In genomic region chr17:15134905-15135669, GRCm38 (mm10) we compare ENCODE assay signal across 28 mouse cellular contexts.
A peak's percentile ranks its signal among the peaks of the same experiment; 100 is the strongest.
DNase-seq lines count a peak whose midpoint lies in the region; ATAC-seq and TF ChIP-seq lines count a peak whose summit lies in the region.
"Had no signal": no experiment of that assay in that cellular context is flagged by ENCODE, and none has a peak within 500 bp of the region (broad histone marks: within the 10 kb centered on the region; RNA-seq: fewer than 3 reads in every experiment).

No protein-coding gene starts in this region.

- no peak for TF ChIP-seq CTCF in kidney, postnatal 0 days (IDR thresholded peaks at IDR 0.05; ENCODE audit: low read depth)
- no peak for TF ChIP-seq CTCF in brain, embryonic 14.5 days (IDR thresholded peaks at IDR 0.05; ENCODE audit: borderline replicate concordance, extremely low read depth, insufficient read depth, insufficient read length)
- no peak for TF ChIP-seq CTCF in heart, postnatal 0 days (IDR thresholded peaks at IDR 0.05; ENCODE audit: low read depth)

- DNase-seq in kidney, postnatal 0 days (ENCODE audit: low spot score), result peak; percentile 46
- no peak for DNase-seq in kidney, postnatal 25 days
- DNase-seq in brain, embryonic 14.5 days (ENCODE audit: low read depth), result peak; percentile 5
- DNase-seq in heart, postnatal 0 days (ENCODE audit: low spot score), result peak; percentile 30
- no peak for DNase-seq in MN1 (ENCODE audit: low spot score)
- no peak for DNase-seq in layer of hippocampus, adult 18-20 months (ENCODE audit: low spot score in 2 of 2)
- DNase-seq in right cerebral cortex, postnatal 36 days (ENCODE audit: low spot score in 2 of 2), result no peak
- DNase-seq: adrenal gland, postnatal 14 days; cerebellum, adult 11-12 months; cerebellum, adult 9-11 months; gastrocnemius, postnatal 14 days; kidney, adult 18-20 months; kidney, postnatal 14 days; retina, postnatal 1 day; right cerebral cortex, postnatal 25 days; spleen, adult 18-20 months; thymus, postnatal 14 days had no signal

- no peak overlapping the region for H3K27ac ChIP-seq in kidney, postnatal 0 days
- H3K27ac ChIP-seq in heart, embryonic 11.5 days (ENCODE audit: low read depth, low read length), result 0 out of 2 replicates have a peak overlapping the region, but pooled peaks have one; percentile 29
- H3K27ac ChIP-seq in heart, postnatal 0 days (ENCODE audit: low read depth), result no peak overlapping the region
- H3K27ac ChIP-seq: embryonic facial prominence, embryonic 10.5 days; embryonic facial prominence, embryonic 15.5 days; forebrain, embryonic 13.5 days; limb, embryonic 13.5 days; liver, embryonic 15.5 days; lung, embryonic 15.5 days; midbrain, embryonic 10.5 days; midbrain, embryonic 15.5 days; neural tube, embryonic 15.5 days had no signal

- H3K36me3 ChIP-seq in kidney, postnatal 0 days (ENCODE audit: insufficient read depth, low read length), result no peaks in the 10 kb centered on the region
- no peaks in the 10 kb centered on the region for H3K36me3 ChIP-seq in heart, embryonic 11.5 days (ENCODE audit: control insufficient read depth, insufficient read depth, low read length)
- no peaks in the 10 kb centered on the region for H3K36me3 ChIP-seq in heart, postnatal 0 days (replicated peaks; ENCODE audit: control insufficient read depth, insufficient read depth, low read length)
- H3K36me3 ChIP-seq: embryonic facial prominence, embryonic 10.5 days; embryonic facial prominence, embryonic 15.5 days; limb, embryonic 13.5 days; liver, embryonic 15.5 days; lung, embryonic 15.5 days; midbrain, embryonic 10.5 days; midbrain, embryonic 15.5 days; neural tube, embryonic 15.5 days had no signal

- no peak overlapping the region for H3K9ac ChIP-seq in kidney, postnatal 0 days (ENCODE audit: low read depth, low read length)
- no peak overlapping the region for H3K9ac ChIP-seq in heart, embryonic 11.5 days (ENCODE audit: low read depth, low read length)
- no peak overlapping the region for H3K9ac ChIP-seq in heart, postnatal 0 days (replicated peaks; ENCODE audit: low read depth, low read length)
- H3K9ac ChIP-seq: embryonic facial prominence, embryonic 15.5 days; forebrain, embryonic 13.5 days; limb, embryonic 13.5 days; liver, embryonic 15.5 days; lung, embryonic 15.5 days; midbrain, embryonic 15.5 days; neural tube, embryonic 15.5 days had no signal

- TF ChIP-seq EP300 in heart, postnatal 0 days (IDR thresholded peaks at IDR 0.05; ENCODE audit: low read depth), result no peak

- no peak for TF ChIP-seq POLR2A in brain, embryonic 14.5 days (IDR thresholded peaks at IDR 0.05; ENCODE audit: borderline replicate concordance, extremely low read depth, insufficient read depth, insufficient read length, poor library complexity, severe bottlenecking)

- 67% methylated on average over 12 of the region's 12 CpGs for WGBS in kidney, postnatal 0 days
- WGBS in heart, embryonic 11.5 days (ENCODE audit: insufficient replicate concordance), result 69% methylated on average over 12 of the region's 12 CpGs
- WGBS in heart, postnatal 0 days, result 69% methylated on average over 12 of the region's 12 CpGs

- H3K4me2 ChIP-seq in kidney, postnatal 0 days (ENCODE audit: low read length), result no peak overlapping the region
- no peak overlapping the region for H3K4me2 ChIP-seq in heart, embryonic 11.5 days
- H3K4me2 ChIP-seq in heart, postnatal 0 days (ENCODE audit: low read depth, low read length), result no peak overlapping the region
- H3K4me2 ChIP-seq: embryonic facial prominence, embryonic 15.5 days; forebrain, embryonic 13.5 days; limb, embryonic 13.5 days; liver, embryonic 15.5 days; lung, embryonic 15.5 days; midbrain, embryonic 15.5 days; neural tube, embryonic 15.5 days had no signal

- H3K4me3 ChIP-seq in kidney, postnatal 0 days (replicated peaks; ENCODE audit: low read depth, low read length), result no peak overlapping the region
- no peak overlapping the region for H3K4me3 ChIP-seq in heart, embryonic 11.5 days (ENCODE audit: low read depth, low read length)
- H3K4me3 ChIP-seq in heart, postnatal 0 days (ENCODE audit: low read depth, low read length), result no peak overlapping the region
- H3K4me3 ChIP-seq: embryonic facial prominence, embryonic 10.5 days; embryonic facial prominence, embryonic 15.5 days; forebrain, embryonic 13.5 days; limb, embryonic 13.5 days; liver, embryonic 15.5 days; lung, embryonic 15.5 days; midbrain, embryonic 10.5 days; midbrain, embryonic 15.5 days; neural tube, embryonic 15.5 days had no signal

- H3K27me3 ChIP-seq in kidney, postnatal 0 days (ENCODE audit: insufficient read depth, low read length), result no peaks in the 10 kb centered on the region
- no peaks in the 10 kb centered on the region for H3K27me3 ChIP-seq in heart, embryonic 11.5 days (ENCODE audit: control insufficient read depth, insufficient read depth, low read length)
- no peaks in the 10 kb centered on the region for H3K27me3 ChIP-seq in heart, postnatal 0 days (ENCODE audit: control insufficient read depth, insufficient read depth, low read length)
- H3K27me3 ChIP-seq: embryonic facial prominence, embryonic 15.5 days; forebrain, embryonic 13.5 days; limb, embryonic 13.5 days; liver, embryonic 15.5 days; lung, embryonic 15.5 days; midbrain, embryonic 15.5 days; neural tube, embryonic 15.5 days had no signal

- ATAC-seq in kidney, postnatal 0 days (replicated peaks; ENCODE audit: low FRiP score, low read depth), result no peak
- ATAC-seq in heart, embryonic 11.5 days (replicated peaks; ENCODE audit: insufficient number of reproducible peaks, low FRiP score, low TSS enrichment), result peak; percentile 56
- ATAC-seq in heart, postnatal 0 days (ENCODE audit: insufficient read depth, low read depth), result no peak
- ATAC-seq: forebrain, embryonic 13.5 days; hindbrain, embryonic 16.5 days; midbrain, embryonic 15.5 days had no signal

- H3K4me1 ChIP-seq in kidney, postnatal 0 days (replicated peaks; ENCODE audit: insufficient read depth, low read length), result no peaks in the 10 kb centered on the region
- 0 out of 2 replicates have a peak, but pooled peaks cover 2% of the 10 kb centered on the region for H3K4me1 ChIP-seq in heart, embryonic 11.5 days (ENCODE audit: control insufficient read depth, insufficient read depth, low read length)
- H3K4me1 ChIP-seq in heart, postnatal 0 days (ENCODE audit: control insufficient read depth, insufficient read depth), result peaks cover 4% of the 10 kb centered on the region; the same call in 1 of the 2 replicates
- H3K4me1 ChIP-seq: embryonic facial prominence, embryonic 15.5 days; limb, embryonic 13.5 days; lung, embryonic 15.5 days; midbrain, embryonic 15.5 days had no signal

- no peaks in the 10 kb centered on the region for H3K9me3 ChIP-seq in kidney, postnatal 0 days (replicated peaks; ENCODE audit: low read length)
- no peaks in the 10 kb centered on the region for H3K9me3 ChIP-seq in heart, embryonic 11.5 days (replicated peaks; ENCODE audit: control insufficient read depth, low read length)
- no peaks in the 10 kb centered on the region for H3K9me3 ChIP-seq in heart, postnatal 0 days (replicated peaks; ENCODE audit: control insufficient read depth, low read length)
- H3K9me3 ChIP-seq: embryonic facial prominence, embryonic 10.5 days; embryonic facial prominence, embryonic 15.5 days; forebrain, embryonic 13.5 days; limb, embryonic 13.5 days; liver, embryonic 15.5 days; lung, embryonic 15.5 days; midbrain, embryonic 10.5 days; midbrain, embryonic 15.5 days; neural tube, embryonic 15.5 days had no signal

Comparison
In these comparisons a context has a peak if more than half of its experiments do, and no peak if none do; other contexts are left out.
1. DNase-seq: peak in kidney, postnatal 0 days (single experiment), brain, embryonic 14.5 days (single experiment) and heart, postnatal 0 days (single experiment); none in kidney, postnatal 25 days (0 of 2), MN1 (single experiment), layer of hippocampus, adult 18-20 months (0 of 2) and right cerebral cortex, postnatal 36 days (0 of 2).